Mouse (Mus musculus): ENCODE results near the gene Polr3gl. TPM values are rescaled to one million over a fixed set of nuclear protein-coding genes. Genes with fewer than 3 reads are reported as not detected.

Gene Polr3gl
- total RNA-seq, 2 experiments from 2014 or later: 22.5 to 29.9 TPM

DNA sequence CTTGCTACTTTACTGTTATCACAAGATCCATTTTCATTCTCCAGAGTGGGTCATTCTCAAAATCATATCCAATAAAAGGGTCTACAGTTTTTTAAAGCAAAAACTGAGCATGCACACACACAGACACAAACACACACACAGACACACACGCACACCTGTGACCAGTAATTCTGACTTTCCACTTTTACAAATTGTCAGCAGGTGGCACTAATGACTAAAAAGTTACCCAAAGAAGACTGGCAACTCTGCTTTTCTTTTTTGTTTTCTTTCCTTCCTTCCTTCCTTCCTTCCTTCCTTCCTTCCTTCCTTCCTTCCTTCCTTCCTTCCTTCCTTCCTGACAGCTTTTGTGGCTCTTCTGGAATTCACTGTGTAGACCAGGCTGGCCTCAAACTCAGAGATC, 48.4 kb downstream of the Polr3gl start:
- no peak for DNase-seq (ENCODE audit: low spot score in 2 of 2)
- intact Hi-C loops (cut with DNase I): loop anchor here (10.0 kb wide), 1 partner anchor 159 kb away; the partner anchor contains the start of gene Nudt17

DNA sequence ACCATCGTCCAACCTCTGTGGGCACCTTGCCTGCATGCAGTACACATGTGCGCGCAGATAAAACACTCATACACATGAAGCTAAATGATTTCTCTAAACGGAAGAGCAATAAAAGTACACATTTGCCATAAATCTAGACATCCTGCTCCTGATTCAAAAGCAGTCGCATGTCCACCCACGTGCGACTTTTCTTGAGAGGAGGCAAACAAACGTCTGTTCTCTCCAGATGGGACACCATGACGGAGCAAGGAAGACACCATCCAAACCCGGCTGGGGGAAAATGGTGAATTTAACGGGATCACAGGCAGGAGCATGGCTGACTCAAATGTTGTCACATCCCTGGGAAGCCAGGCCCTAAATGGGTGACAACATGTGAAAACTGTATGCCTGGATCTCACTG, 50.6 kb downstream of the Polr3gl start:
- DNase-seq (ENCODE audit: low spot score in 2 of 2): peak; percentile 41 to 43

DNA sequence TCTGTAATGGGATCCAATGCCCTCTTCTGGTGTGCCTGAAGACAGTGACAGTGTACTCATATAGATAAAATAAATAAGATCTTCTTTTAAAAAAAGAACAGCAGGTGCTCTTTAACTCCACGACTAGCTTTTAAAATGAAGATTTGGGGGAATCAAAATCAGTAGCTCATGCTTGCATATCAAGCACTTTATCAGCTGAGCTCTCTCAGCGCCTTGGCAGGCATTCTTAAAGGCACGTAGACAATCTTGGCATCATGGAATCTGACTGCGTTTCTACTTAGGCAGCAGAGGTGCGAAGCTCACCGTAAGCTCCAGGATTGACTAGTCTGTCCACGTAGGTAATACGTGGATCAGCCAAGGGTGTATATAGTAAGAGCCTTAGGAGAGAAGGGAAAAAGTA, 51.4 kb downstream of the Polr3gl start:
- intact Hi-C loops (cut with DNase I): loop anchor here (10.0 kb wide), 1 partner anchor 162 kb away; the partner anchor contains the start of gene Nudt17
- DNase-seq (ENCODE audit: low spot score in 2 of 2): no peak

More for the DNA sequence above, 50.6 kb downstream of the Polr3gl start:
- intact Hi-C loops (cut with DNase I): loop anchor here (10.0 kb wide), 1 partner anchor 161 kb away; the partner anchor contains the start of gene Nudt17

DNA sequence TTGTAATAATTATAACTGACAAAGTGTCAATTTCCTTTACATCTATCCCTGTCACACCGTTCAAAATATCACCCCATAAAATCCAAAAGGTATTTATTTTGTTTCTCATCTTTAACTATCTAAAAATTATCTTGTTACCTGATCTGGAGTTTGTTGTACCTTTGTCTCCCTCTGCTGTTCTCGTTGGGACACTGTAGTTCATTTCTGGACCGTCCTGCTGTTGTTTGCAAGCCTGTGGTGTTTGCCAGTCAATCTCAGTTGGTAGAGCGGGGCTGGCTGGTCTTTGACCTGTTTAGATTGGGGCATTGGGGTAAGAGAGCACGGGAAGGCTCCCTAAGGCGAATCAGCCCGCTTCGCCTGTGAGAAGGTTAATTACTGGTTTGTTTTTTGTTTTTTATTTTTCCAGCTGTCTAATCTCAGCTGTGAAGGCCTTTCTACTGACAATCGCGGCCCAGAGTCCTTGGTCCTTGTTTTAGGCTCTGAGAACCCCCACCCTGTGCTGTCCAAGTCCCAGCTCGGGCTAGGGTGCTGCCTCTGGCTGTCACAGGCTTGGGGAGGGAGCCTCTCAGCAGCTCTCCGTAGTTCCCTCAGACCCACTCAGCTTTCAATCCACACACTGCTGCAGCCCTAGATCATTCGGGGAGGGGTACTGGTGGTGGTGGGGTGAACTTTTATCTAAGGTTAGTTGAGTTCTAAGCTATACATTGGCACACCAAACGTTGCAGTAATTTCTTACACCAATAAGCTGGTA, 52.5 kb downstream of the Polr3gl start:
- intact Hi-C loops (cut with DNase I): loop anchor here (10.0 kb wide), 1 partner anchor 163 kb away; the partner anchor contains the start of gene Nudt17

DNA sequence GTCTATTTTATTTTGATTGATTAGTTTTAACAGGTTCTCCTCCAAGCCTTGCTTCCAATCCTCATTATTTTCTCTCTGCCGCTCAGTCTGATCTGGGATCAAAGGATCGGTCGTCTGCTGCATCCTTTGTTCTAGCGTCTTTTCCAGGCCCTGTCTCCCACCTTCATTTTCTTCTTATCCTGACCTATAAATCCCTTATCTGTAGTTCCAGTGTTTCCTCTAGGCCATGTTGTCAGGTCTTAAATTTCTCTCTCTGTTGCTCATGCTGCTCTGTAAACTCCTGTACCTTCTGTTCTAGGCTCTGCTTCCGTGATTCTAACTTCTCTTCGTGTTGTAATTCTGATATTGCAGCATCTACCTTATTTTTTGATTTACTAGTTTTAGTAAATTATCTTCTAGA, 53.2 kb downstream of the Polr3gl start:
- intact Hi-C loops (cut with DNase I): loop anchor here (10.0 kb wide), 1 partner anchor 164 kb away; the partner anchor contains the start of gene Nudt17
- no peak for DNase-seq (ENCODE audit: low spot score in 2 of 2)

More for the DNA sequence above, 52.5 kb downstream of the Polr3gl start:
- no peak for DNase-seq (ENCODE audit: low spot score in 2 of 2)

DNA sequence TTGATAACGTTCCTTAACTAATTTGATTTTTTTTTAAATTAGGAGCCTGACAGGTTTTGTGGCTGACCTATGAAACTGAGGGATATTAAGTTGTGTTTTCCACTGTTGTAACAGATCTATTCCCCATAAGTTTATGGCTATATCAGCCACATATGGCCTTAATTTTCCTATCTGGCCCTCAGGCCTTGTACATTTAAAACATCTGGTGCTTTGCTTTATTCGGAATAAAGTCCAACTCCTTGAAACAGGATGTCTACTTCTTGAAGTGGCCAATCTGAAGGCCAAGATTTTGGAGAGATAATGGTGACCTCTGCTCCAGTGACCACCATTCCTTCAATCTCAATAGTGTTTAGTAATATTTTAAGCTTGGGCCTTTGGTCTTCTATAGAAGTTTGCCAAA, 54.7 kb downstream of the Polr3gl start:
- intact Hi-C loops (cut with DNase I): no loop called here
- no peak for DNase-seq (ENCODE audit: low spot score in 2 of 2)

DNA sequence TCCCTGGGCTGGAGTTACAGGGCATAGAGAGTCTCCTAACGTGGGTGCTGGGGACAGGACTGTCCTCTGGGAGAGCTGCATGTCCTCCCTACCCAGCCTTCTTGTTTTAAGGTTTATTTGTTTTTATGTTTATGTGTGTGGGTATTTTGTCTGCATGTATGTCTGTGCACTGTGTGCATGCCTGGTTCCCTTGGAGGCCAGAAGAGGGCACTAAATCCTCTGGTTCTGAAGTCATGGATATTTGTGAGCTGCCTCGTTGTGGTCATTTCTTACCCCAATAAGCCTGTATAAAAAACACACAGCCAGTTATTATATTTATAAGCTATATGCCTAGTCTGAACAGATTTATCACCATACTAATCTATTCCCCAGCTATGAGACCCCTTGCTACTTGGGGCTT, 59.7 kb downstream of the Polr3gl start:
- intact Hi-C loops (cut with DNase I): no loop called here
- DNase-seq (ENCODE audit: low spot score in 2 of 2): no peak

DNA sequence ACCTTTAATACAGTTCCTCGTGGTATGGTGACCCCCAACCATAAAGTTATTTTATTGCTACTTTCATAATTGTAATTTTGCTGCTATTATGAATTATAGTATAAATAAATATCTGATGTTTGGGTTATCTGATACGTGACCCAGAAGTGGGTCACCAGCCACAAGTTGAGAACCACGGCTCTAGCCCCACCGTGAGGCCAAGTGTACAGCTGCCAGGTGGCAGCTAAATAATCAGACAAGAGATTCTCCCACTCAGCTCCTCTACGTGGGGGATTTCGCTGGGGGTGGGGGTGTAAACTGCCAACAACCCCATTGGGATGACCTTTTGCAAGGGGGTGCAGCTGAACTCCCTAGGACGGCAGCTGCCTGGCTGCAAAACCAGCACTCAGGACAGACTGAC, 61.9 kb downstream of the Polr3gl start:
- DNase-seq (ENCODE audit: low spot score in 2 of 2): no peak
- intact Hi-C loops (cut with DNase I): no loop called here

DNA sequence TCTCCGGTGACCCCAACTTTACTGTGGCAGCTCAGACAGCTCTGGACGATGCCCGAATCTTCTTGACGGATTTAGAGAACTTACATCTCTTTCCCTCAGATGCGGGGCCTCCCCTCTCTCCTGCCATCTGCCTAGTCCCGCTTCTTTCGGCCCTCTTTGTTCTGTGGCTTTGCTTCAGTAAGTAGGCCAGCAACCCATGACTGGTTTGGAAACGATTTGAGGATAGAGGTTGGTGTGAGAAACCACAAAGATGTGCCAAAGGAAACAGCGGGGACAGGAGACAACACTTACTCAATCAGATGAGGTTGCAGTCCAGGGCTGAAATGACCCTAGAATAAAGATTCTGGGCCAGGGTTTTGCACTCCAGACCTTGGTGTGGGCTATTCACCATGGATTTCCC, 65.5 kb downstream of the Polr3gl start:
- no peak for DNase-seq (ENCODE audit: low spot score in 2 of 2)
- intact Hi-C loops (cut with DNase I): loop anchor here (10.0 kb wide), 1 partner anchor 1146 kb away; the partner anchor contains the start of gene Gm17651

Other genes starting within 250 kb of the Polr3gl start
- gene BC107364, start 141.9 kb downstream of the Polr3gl start, total RNA-seq (2021): not detected
- 1 to 10 TPM in 1 of 2 experiments, under 1 TPM in 1; 0.77 to 2.1 TPM for gene Hfe2, start 69.0 kb downstream of the Polr3gl start, total RNA-seq (2021)
- gene Txnip, start 36.2 kb downstream of the Polr3gl start, total RNA-seq (2021): 10 to 100 TPM; 19.5 to 21.8 TPM
- gene Gm16253, start 17.2 kb downstream of the Polr3gl start, total RNA-seq (2021): not detected
- 10 to 100 TPM; 68.9 to 75.7 TPM for gene Ankrd34a, start 2.5 kb upstream of the Polr3gl start, total RNA-seq (2021)
- gene Lix1l, start 7.0 kb upstream of the Polr3gl start, total RNA-seq (2021): 10 to 100 TPM; 17.3 to 18.3 TPM
- gene Rbm8a, start 35.8 kb upstream of the Polr3gl start, total RNA-seq (2021): 10 to 100 TPM; 37.4 to 43.7 TPM
- 10 to 100 TPM; 56.1 to 57.1 TPM for gene Pex11b, start 41.2 kb upstream of the Polr3gl start, total RNA-seq (2021)
- gene Gm42957, start 41.3 kb upstream of the Polr3gl start, total RNA-seq (2021): under 1 TPM; 0.17 to 0.66 TPM
- 1 to 10 TPM; 1.2 to 3.2 TPM for gene Itga10, start 51.4 kb upstream of the Polr3gl start, total RNA-seq (2021)
- gene Ankrd35, start 76.0 kb upstream of the Polr3gl start, total RNA-seq (2021): 1 to 10 TPM; 7.5 to 8.1 TPM
- gene Pias3, start 102.2 kb upstream of the Polr3gl start, total RNA-seq (2021): 10 to 100 TPM; 23.9 to 24.3 TPM
- 1 to 10 TPM; 9.0 to 9.8 TPM for gene Nudt17, start 114.4 kb upstream of the Polr3gl start, total RNA-seq (2021)
- 10 to 100 TPM; 24.1 to 28.0 TPM for gene Polr3c, start 133.4 kb upstream of the Polr3gl start, total RNA-seq (2021)
- 10 to 100 TPM; 66.4 to 66.7 TPM for gene Rnf115, start 133.5 kb upstream of the Polr3gl start, total RNA-seq (2021)
- under 1 TPM; 0.15 to 0.34 TPM for gene Pdzk1, start 235.1 kb upstream of the Polr3gl start, total RNA-seq (2021)
- gene Cd160, start 235.2 kb upstream of the Polr3gl start, total RNA-seq (2021): not detected

All from left cerebral cortex, postnatal 36 days (tissue).